Comparison of ENCODE assay signal across 21 mouse cellular contexts in the genomic region with DNA sequence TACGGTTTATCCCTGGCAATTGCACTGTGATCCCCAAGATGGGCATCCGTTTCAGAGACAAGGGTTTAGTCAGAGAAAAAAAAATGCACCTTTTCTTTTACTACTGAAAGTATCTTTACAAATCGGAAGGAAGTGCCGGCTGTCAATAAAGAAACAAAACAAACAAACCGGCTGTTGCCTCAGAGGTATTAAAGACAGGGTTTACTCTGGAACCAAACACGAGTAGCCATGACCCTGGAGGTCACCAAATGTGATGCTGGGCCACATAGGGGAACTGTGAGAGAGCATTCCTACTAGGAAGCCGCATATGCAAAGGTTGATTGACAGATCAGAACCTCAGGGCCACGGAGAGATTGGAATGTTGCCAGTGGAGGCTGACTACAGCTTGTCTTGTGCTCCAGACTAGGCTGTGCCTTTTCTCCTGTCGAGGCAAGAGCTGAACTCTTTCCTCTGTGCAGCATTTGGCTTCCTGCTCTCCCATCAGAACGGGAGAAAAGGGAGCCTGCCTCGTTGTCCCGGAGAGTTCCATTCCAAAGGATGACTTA.
DNase-seq lines count a peak whose midpoint lies in the region; ATAC-seq and TF ChIP-seq lines count a peak whose summit lies in the region.
"Had no signal": no experiment of that assay in that cellular context is flagged by ENCODE, and none has a peak within 500 bp of the region (broad histone marks: within the 10 kb centered on the region; RNA-seq: fewer than 3 reads in every experiment).

No protein-coding gene starts in this region.

- no peak overlapping the region for H3K27ac ChIP-seq in forebrain, embryonic 14.5 days (ENCODE audit: low read depth, low read length)
- no peak overlapping the region for H3K27ac ChIP-seq in forebrain, embryonic 11.5 days (ENCODE audit: low read depth, low read length)
- no peak overlapping the region for H3K27ac ChIP-seq in midbrain, embryonic 14.5 days (replicated peaks; ENCODE audit: low read depth, low read length)
- no peak overlapping the region for H3K27ac ChIP-seq in midbrain, embryonic 16.5 days (ENCODE audit: low read length)
- H3K27ac ChIP-seq in liver, postnatal 0 days (ENCODE audit: low read depth): no peak overlapping the region
- H3K27ac ChIP-seq: embryonic facial prominence, embryonic 12.5 days; heart, embryonic 10.5 days; hindbrain, embryonic 12.5 days; intestine, embryonic 15.5 days; left cerebral cortex, adult 2 months; limb, embryonic 10.5 days; liver, embryonic 14.5 days had no signal

- H3K36me3 ChIP-seq in forebrain, embryonic 14.5 days (ENCODE audit: control insufficient read depth, insufficient read depth, low read length): no peaks in the 10 kb centered on the region
- H3K36me3 ChIP-seq in forebrain, embryonic 11.5 days (ENCODE audit: control insufficient read depth, insufficient read depth, low read length): no peaks in the 10 kb centered on the region
- H3K36me3 ChIP-seq in midbrain, embryonic 14.5 days (ENCODE audit: control insufficient read depth, insufficient read depth, low read length): no peaks in the 10 kb centered on the region
- H3K36me3 ChIP-seq in midbrain, embryonic 16.5 days (ENCODE audit: control insufficient read depth, insufficient read depth, low read length): no peaks in the 10 kb centered on the region
- H3K36me3 ChIP-seq in liver, postnatal 0 days (replicated peaks; ENCODE audit: insufficient read depth, low read length): no peaks in the 10 kb centered on the region
- H3K36me3 ChIP-seq: embryonic facial prominence, embryonic 12.5 days; heart, embryonic 10.5 days; hindbrain, embryonic 12.5 days; intestine, embryonic 15.5 days; limb, embryonic 10.5 days had no signal

- no peak overlapping the region for H3K9ac ChIP-seq in forebrain, embryonic 14.5 days (ENCODE audit: low read length)
- no peak overlapping the region for H3K9ac ChIP-seq in forebrain, embryonic 11.5 days (ENCODE audit: low read length)
- no peak overlapping the region for H3K9ac ChIP-seq in midbrain, embryonic 14.5 days (replicated peaks; ENCODE audit: low read length)
- H3K9ac ChIP-seq in midbrain, embryonic 16.5 days (ENCODE audit: low read depth, low read length): no peak overlapping the region
- no peak overlapping the region for H3K9ac ChIP-seq in liver, postnatal 0 days (replicated peaks)
- H3K9ac ChIP-seq: embryonic facial prominence, embryonic 12.5 days; forebrain, postnatal 0 days; hindbrain, embryonic 12.5 days; intestine, embryonic 15.5 days; liver, embryonic 14.5 days had no signal

- no peak for TF ChIP-seq CTCF in liver, postnatal 0 days (IDR thresholded peaks at IDR 0.05; ENCODE audit: low read depth)

- no peak for TF ChIP-seq EP300 in liver, postnatal 0 days (IDR thresholded peaks at IDR 0.05; ENCODE audit: low read depth)

- ATAC-seq in forebrain, embryonic 14.5 days: no peak
- ATAC-seq in forebrain, embryonic 11.5 days (replicated peaks; ENCODE audit: low FRiP score): no peak
- no peak for ATAC-seq in midbrain, embryonic 14.5 days (ENCODE audit: low FRiP score, low TSS enrichment)
- no peak for ATAC-seq in midbrain, embryonic 16.5 days
- no peak for ATAC-seq in liver, postnatal 0 days
- ATAC-seq in cerebellum, adult (ENCODE audit: insufficient number of reproducible peaks, low FRiP score, low TSS enrichment): no peak
- ATAC-seq: forebrain, postnatal 0 days; intestine, embryonic 15.5 days had no signal

- no peak overlapping the region for H3K4me3 ChIP-seq in forebrain, embryonic 14.5 days (ENCODE audit: low read depth, low read length)
- no peak overlapping the region for H3K4me3 ChIP-seq in forebrain, embryonic 11.5 days (ENCODE audit: low read depth, low read length)
- H3K4me3 ChIP-seq in midbrain, embryonic 14.5 days (replicated peaks; ENCODE audit: low read depth, low read length): no peak overlapping the region
- H3K4me3 ChIP-seq in midbrain, embryonic 16.5 days (ENCODE audit: low read depth, low read length): no peak overlapping the region
- no peak overlapping the region for H3K4me3 ChIP-seq in liver, postnatal 0 days (ENCODE audit: low read depth, low read length)
- H3K4me3 ChIP-seq: embryonic facial prominence, embryonic 12.5 days; heart, embryonic 10.5 days; hindbrain, embryonic 12.5 days; intestine, embryonic 15.5 days; left cerebral cortex, adult 2 months; limb, embryonic 10.5 days had no signal

- DNase-seq in forebrain, embryonic 14.5 days (ENCODE audit: low spot score): peak; percentile 30
- DNase-seq in forebrain, embryonic 11.5 days (ENCODE audit: low spot score): no peak
- peak; percentile 51 for DNase-seq in midbrain, embryonic 14.5 days
- peak; percentile 30 for DNase-seq in embryo, embryonic 10.5 days (ENCODE audit: low spot score)
- peak; percentile 12 for DNase-seq in liver, postnatal 0 days
- no peak for DNase-seq in heart, adult 9 months (ENCODE audit: low spot score in 2 of 2)
- DNase-seq: cerebellum, adult 8-10 months; forebrain, postnatal 0 days; gastrocnemius, postnatal 36 days; kidney, postnatal 36 days; right cerebral cortex, postnatal 4 days; thymus, postnatal 14 days had no signal

- 63% methylated on average over 12 of the region's 12 CpGs for WGBS in forebrain, embryonic 14.5 days
- 69% methylated on average over 12 of the region's 12 CpGs for WGBS in forebrain, embryonic 11.5 days
- WGBS in midbrain, embryonic 14.5 days: 58% methylated on average over 12 of the region's 12 CpGs
- 63% methylated on average over 12 of the region's 12 CpGs for WGBS in midbrain, embryonic 16.5 days
- 51% methylated on average over 12 of the region's 12 CpGs for WGBS in liver, postnatal 0 days (ENCODE audit: insufficient replicate concordance)

- H3K27me3 ChIP-seq in forebrain, embryonic 14.5 days (replicated peaks; ENCODE audit: control insufficient read depth, insufficient read depth, low read length): no peaks in the 10 kb centered on the region
- no peaks in the 10 kb centered on the region for H3K27me3 ChIP-seq in forebrain, embryonic 11.5 days (ENCODE audit: control insufficient read depth, insufficient read depth, low read length)
- H3K27me3 ChIP-seq in midbrain, embryonic 14.5 days (ENCODE audit: control insufficient read depth, insufficient read depth, low read length): no peaks in the 10 kb centered on the region
- no peaks in the 10 kb centered on the region for H3K27me3 ChIP-seq in midbrain, embryonic 16.5 days (ENCODE audit: control insufficient read depth, insufficient read depth, low read depth, low read length)
- H3K27me3 ChIP-seq in liver, postnatal 0 days (ENCODE audit: insufficient read depth, low read length): no peaks in the 10 kb centered on the region
- H3K27me3 ChIP-seq: embryonic facial prominence, embryonic 12.5 days; hindbrain, embryonic 12.5 days; intestine, embryonic 15.5 days had no signal

- H3K9me3 ChIP-seq in forebrain, embryonic 14.5 days (replicated peaks; ENCODE audit: control insufficient read depth, low read length): no peaks in the 10 kb centered on the region
- H3K9me3 ChIP-seq in forebrain, embryonic 11.5 days (ENCODE audit: control insufficient read depth, low read length): no peaks in the 10 kb centered on the region
- H3K9me3 ChIP-seq in midbrain, embryonic 14.5 days (ENCODE audit: control insufficient read depth, low read length): no peaks in the 10 kb centered on the region
- no peaks in the 10 kb centered on the region for H3K9me3 ChIP-seq in midbrain, embryonic 16.5 days (replicated peaks; ENCODE audit: control insufficient read depth, low read length, poor library complexity, severe bottlenecking)
- H3K9me3 ChIP-seq in liver, postnatal 0 days (ENCODE audit: low read length): peaks cover 3% of the 10 kb centered on the region; the same call in 1 of the 2 replicates
- H3K9me3 ChIP-seq: embryonic facial prominence, embryonic 12.5 days; heart, embryonic 10.5 days; hindbrain, embryonic 12.5 days; intestine, embryonic 15.5 days; limb, embryonic 10.5 days had no signal

- H3K4me2 ChIP-seq in forebrain, embryonic 14.5 days (ENCODE audit: low read length): no peak overlapping the region
- no peak overlapping the region for H3K4me2 ChIP-seq in forebrain, embryonic 11.5 days (ENCODE audit: low read depth, low read length, severe bottlenecking)
- no peak overlapping the region for H3K4me2 ChIP-seq in midbrain, embryonic 14.5 days (ENCODE audit: low read length)
- no peak overlapping the region for H3K4me2 ChIP-seq in midbrain, embryonic 16.5 days (ENCODE audit: low read length)
- H3K4me2 ChIP-seq in liver, postnatal 0 days (ENCODE audit: low read depth, low read length): no peak overlapping the region
- H3K4me2 ChIP-seq: embryonic facial prominence, embryonic 12.5 days; hindbrain, embryonic 12.5 days; intestine, embryonic 15.5 days had no signal

- no peaks in the 10 kb centered on the region for H3K4me1 ChIP-seq in forebrain, embryonic 14.5 days (ENCODE audit: control insufficient read depth, insufficient read depth, low read length)
- no peaks in the 10 kb centered on the region for H3K4me1 ChIP-seq in forebrain, embryonic 11.5 days (replicated peaks; ENCODE audit: control insufficient read depth, insufficient read depth, low read length)
- no peaks in the 10 kb centered on the region for H3K4me1 ChIP-seq in midbrain, embryonic 14.5 days (ENCODE audit: control insufficient read depth, insufficient read depth, low read length)
- no peaks in the 10 kb centered on the region for H3K4me1 ChIP-seq in midbrain, embryonic 16.5 days (ENCODE audit: control insufficient read depth, insufficient read depth, low read length)
- H3K4me1 ChIP-seq in liver, postnatal 0 days (ENCODE audit: insufficient read depth): no peaks in the 10 kb centered on the region
- H3K4me1 ChIP-seq: embryonic facial prominence, embryonic 12.5 days; heart, embryonic 10.5 days; intestine, embryonic 15.5 days; limb, embryonic 10.5 days had no signal

Comparison
In these comparisons a context has a peak if more than half of its experiments do, and no peak if none do; other contexts are left out.
1. DNase-seq: peak in forebrain, embryonic 14.5 days (single experiment), midbrain, embryonic 14.5 days (single experiment), embryo, embryonic 10.5 days (single experiment) and liver, postnatal 0 days (single experiment); none in forebrain, embryonic 11.5 days (single experiment) and heart, adult 9 months (0 of 2).